Mouse (Mus musculus) MEL (cell line): ENCODE results near the gene Hoxb7. TPM values are rescaled to one million over a fixed set of nuclear protein-coding genes. Genes with fewer than 3 reads are reported as not detected.

ENCODE experiments used
- DNase-seq: peaks from one replicate; pipeline ENCODE4 v3.0.0; 2011; ENCODE audit warnings: low read depth, low spot score
- H3K27ac ChIP-seq: 2 replicates; pipeline ENCODE4 v1.5.1; 2012; ENCODE audit warnings: low read depth, mild to moderate bottlenecking, control low read depth, low read length, moderate library complexity; ENCODE audit not compliant: control insufficient read depth
- H3K27me3 ChIP-seq, 2 experiments: fragments of 150-350 bp in 1 of 2; sonication (generic) in 1 of 2; 2 replicates each; pipeline ENCODE4 v1.6.1; 2012; ENCODE audit warnings: low read length in 2 of 2, mild to moderate bottlenecking in 2 of 2, improper control_type of control experiment in 1 of 2, moderate library complexity in 1 of 2; ENCODE audit not compliant: insufficient read depth in 2 of 2, control insufficient read depth in 1 of 2
- H3K36me3 ChIP-seq, 2 experiments: 2 replicates each; pipeline ENCODE4 v1.6.1; 2012 to 2014; ENCODE audit warnings: low read length in 2 of 2, improper control_type of control experiment in 1 of 2, inconsistent platforms in 1 of 2, mild to moderate bottlenecking in 1 of 2; ENCODE audit not compliant: insufficient read depth in 2 of 2, control insufficient read depth in 1 of 2
- H3K4me1 ChIP-seq, 2 experiments: fragments of 150-350 bp in 1 of 2; sonication (generic) in 1 of 2; 2 replicates each; pipeline ENCODE4 v1.6.1; 2012; ENCODE audit warnings: low read length in 2 of 2, improper control_type of control experiment in 1 of 2, mild to moderate bottlenecking in 1 of 2; ENCODE audit not compliant: insufficient read depth in 2 of 2, control insufficient read depth in 1 of 2
- H3K4me3 ChIP-seq, 2 experiments: fragments of 150-350 bp in 1 of 2; sonication (generic) in 1 of 2; 2 replicates each; pipeline ENCODE4 v1.5.1; 2012; ENCODE audit warnings: low read depth in 2 of 2, low read length in 2 of 2, mild to moderate bottlenecking in 2 of 2, moderate library complexity in 2 of 2, control low read depth in 1 of 2, improper control_type of control experiment in 1 of 2; ENCODE audit not compliant: control insufficient read depth in 1 of 2, insufficient read depth in 1 of 2
- H3K79me2 ChIP-seq: 2 replicates; pipeline ENCODE4 v1.6.1; 2012; ENCODE audit warnings: mild to moderate bottlenecking, low read length, moderate library complexity; ENCODE audit not compliant: control insufficient read depth, poor library complexity, insufficient read depth
- H3K9ac ChIP-seq: 2 replicates; pipeline ENCODE4 v1.6.1; 2012; ENCODE audit warnings: low read depth, mild to moderate bottlenecking, control low read depth, low read length, moderate library complexity; ENCODE audit not compliant: control insufficient read depth, poor library complexity, severe bottlenecking
- H3K9me3 ChIP-seq: fragments of 150-350 bp; sonication (generic); replicated peaks from 2 replicates; pipeline ENCODE4 v1.6.1; 2012; ENCODE audit warnings: mild to moderate bottlenecking, low read length, improper control_type of control experiment, moderate library complexity; ENCODE audit not compliant: insufficient read depth
- BHLHE40 ChIP-seq: IDR thresholded peaks from 2 replicates; pipeline ENCODE4 v1.6.1; 2012; ENCODE audit warnings: low read depth, mild to moderate bottlenecking, inconsistent platforms, low read length, improper control_type of control experiment, borderline replicate concordance
- CHD1 ChIP-seq: IDR thresholded peaks from 2 replicates; pipeline ENCODE4 v1.6.1; 2012; ENCODE audit warnings: low read depth, mild to moderate bottlenecking, inconsistent platforms, low read length, improper control_type of control experiment
- CTCF ChIP-seq, 3 experiments: IDR thresholded peaks in 2 of 3; conservative IDR thresholded peaks in 1 of 3; 2 replicates each; pipeline ENCODE4 v1.5.1; 2011 to 2012; ENCODE audit warnings: low read length in 3 of 3, low read depth in 2 of 3, mild to moderate bottlenecking in 2 of 3, improper control_type of control experiment in 1 of 3, inconsistent platforms in 1 of 3, mixed read lengths in 1 of 3, moderate library complexity in 1 of 3; ENCODE audit not compliant: control insufficient read depth in 1 of 3, insufficient read depth in 1 of 3, poor library complexity in 1 of 3, severe bottlenecking in 1 of 3
- E2F4 ChIP-seq: IDR thresholded peaks from 2 replicates; pipeline ENCODE4 v1.6.1; 2011; ENCODE audit warnings: low read depth, low read length, improper control_type of control experiment, borderline replicate concordance
- EP300 ChIP-seq, 2 experiments: IDR thresholded peaks; 2 replicates each; pipeline ENCODE4 v1.6.1; 2011; ENCODE audit warnings: improper control_type of control experiment in 2 of 2, low read length in 2 of 2, low read depth in 1 of 2, mild to moderate bottlenecking in 1 of 2
- ETS1 ChIP-seq: IDR thresholded peaks from 2 replicates; pipeline ENCODE4 v1.6.1; 2012; ENCODE audit warnings: low read depth, mild to moderate bottlenecking, inconsistent platforms, low read length, improper control_type of control experiment, moderate library complexity
- GABPA ChIP-seq: IDR thresholded peaks from 2 replicates; pipeline ENCODE4 v1.6.1; 2012; ENCODE audit warnings: low read depth, mild to moderate bottlenecking, inconsistent platforms, low read length, improper control_type of control experiment, moderate library complexity
- JUND ChIP-seq: IDR thresholded peaks from 2 replicates; pipeline ENCODE4 v1.6.1; 2011; ENCODE audit warnings: low read depth, mild to moderate bottlenecking, improper control_type of control experiment, low read length
- KAT2A ChIP-seq: conservative IDR thresholded peaks from 2 replicates; pipeline ENCODE4 v1.6.1; 2012; ENCODE audit warnings: low read depth, low read length, improper control_type of control experiment, inconsistent platforms
- MAFK ChIP-seq: IDR thresholded peaks from 2 replicates; pipeline ENCODE4 v1.6.1; 2011; ENCODE audit warnings: low read depth, mild to moderate bottlenecking, low read length, improper control_type of control experiment, borderline replicate concordance
- MAX ChIP-seq: IDR thresholded peaks from 2 replicates; pipeline ENCODE4 v1.6.1; 2011; ENCODE audit warnings: low read length, improper control_type of control experiment
- MAZ ChIP-seq: IDR thresholded peaks from 2 replicates; pipeline ENCODE4 v1.6.1; 2012; ENCODE audit warnings: low read depth, mild to moderate bottlenecking, inconsistent platforms, low read length, improper control_type of control experiment
- MEF2A ChIP-seq: IDR thresholded peaks from 2 replicates; pipeline ENCODE4 v1.6.1; 2014; ENCODE audit warnings: low read depth, mild to moderate bottlenecking, inconsistent platforms, low read length, improper control_type of control experiment; ENCODE audit not compliant: poor library complexity, insufficient replicate concordance, severe bottlenecking; ENCODE audit errors: extremely low read depth
- MXI1 ChIP-seq: IDR thresholded peaks from 2 replicates; pipeline ENCODE4 v1.6.1; 2011; ENCODE audit warnings: mild to moderate bottlenecking, low read depth, low read length, improper control_type of control experiment
- MYC ChIP-seq: IDR thresholded peaks from 2 replicates; pipeline ENCODE4 v1.6.1; 2011; ENCODE audit warnings: low read depth, mild to moderate bottlenecking, low read length, improper control_type of control experiment, moderate library complexity
- NELFE ChIP-seq: IDR thresholded peaks from 2 replicates; pipeline ENCODE4 v1.6.1; 2011; ENCODE audit warnings: low read depth, low read length, improper control_type of control experiment
- NRF1 ChIP-seq: IDR thresholded peaks from 2 replicates; pipeline ENCODE4 v1.6.1; 2014; ENCODE audit warnings: low read depth, mild to moderate bottlenecking, inconsistent platforms, low read length, improper control_type of control experiment, moderate library complexity; ENCODE audit not compliant: poor library complexity, insufficient read depth, severe bottlenecking
- POLR2A ChIP-seq, 2 experiments: IDR thresholded peaks; 2 replicates each; pipeline ENCODE4 v1.6.1; 2011 to 2012; ENCODE audit warnings: low read length in 2 of 2, mild to moderate bottlenecking in 2 of 2, control low read depth in 1 of 2, improper control_type of control experiment in 1 of 2, low read depth in 1 of 2, moderate library complexity in 1 of 2; ENCODE audit not compliant: control insufficient read depth in 1 of 2, insufficient read depth in 1 of 2, poor library complexity in 1 of 2
- RCOR1 ChIP-seq: IDR thresholded peaks from 2 replicates; pipeline ENCODE4 v1.6.1; 2012; ENCODE audit warnings: low read depth, mild to moderate bottlenecking, inconsistent platforms, low read length, improper control_type of control experiment
- TAL1 ChIP-seq: IDR thresholded peaks from 2 replicates; pipeline ENCODE4 v1.6.1; 2012; ENCODE audit warnings: mild to moderate bottlenecking, inconsistent platforms, low read length, moderate library complexity, mixed read lengths
- UBTF ChIP-seq: IDR thresholded peaks from 2 replicates; pipeline ENCODE4 v1.6.1; 2012; ENCODE audit warnings: low read depth, mild to moderate bottlenecking, inconsistent platforms, low read length, improper control_type of control experiment, moderate library complexity, borderline replicate concordance; ENCODE audit not compliant: insufficient read depth
- ZC3H11A ChIP-seq: IDR thresholded peaks from 2 replicates; pipeline ENCODE4 v1.6.1; 2012; ENCODE audit warnings: low read depth, mild to moderate bottlenecking, inconsistent platforms, low read length, improper control_type of control experiment
- ZKSCAN1 ChIP-seq: IDR thresholded peaks from 2 replicates; pipeline ENCODE4 v1.6.1; 2012; ENCODE audit warnings: low read depth, mild to moderate bottlenecking, inconsistent platforms, low read length, improper control_type of control experiment, moderate library complexity
- ZMIZ1 ChIP-seq: IDR thresholded peaks from 2 replicates; pipeline ENCODE4 v1.6.1; 2012; ENCODE audit warnings: low read depth, mild to moderate bottlenecking, inconsistent platforms, low read length, improper control_type of control experiment, moderate library complexity
- polyA plus RNA-seq, 2 experiments: library from polyadenylated mRNA; stranded (reverse) in 1 of 2; unstranded in 1 of 2; fragments of >175 nt in 1 of 2; fragments of >200 nt in 1 of 2; gene quantifications; 2 replicates each; pipeline versions ENCODE4 v1.2.1 to v1.2.4; 2012; ENCODE audit warnings: low replicate concordance in 2 of 2, low read depth in 1 of 2; ENCODE audit not compliant: insufficient read length in 2 of 2, insufficient read depth in 1 of 2, missing spikeins in 1 of 2
- total RNA-seq: library from RNA; depleted of rRNA; stranded (reverse); fragments of 300-350 nt; gene quantifications from 2 replicates; pipeline ENCODE4 v1.2.3, GENCODE M21; 2012

The Hoxb7 gene
- total and polyA plus RNA-seq, 3 experiments = not detected

DNA sequence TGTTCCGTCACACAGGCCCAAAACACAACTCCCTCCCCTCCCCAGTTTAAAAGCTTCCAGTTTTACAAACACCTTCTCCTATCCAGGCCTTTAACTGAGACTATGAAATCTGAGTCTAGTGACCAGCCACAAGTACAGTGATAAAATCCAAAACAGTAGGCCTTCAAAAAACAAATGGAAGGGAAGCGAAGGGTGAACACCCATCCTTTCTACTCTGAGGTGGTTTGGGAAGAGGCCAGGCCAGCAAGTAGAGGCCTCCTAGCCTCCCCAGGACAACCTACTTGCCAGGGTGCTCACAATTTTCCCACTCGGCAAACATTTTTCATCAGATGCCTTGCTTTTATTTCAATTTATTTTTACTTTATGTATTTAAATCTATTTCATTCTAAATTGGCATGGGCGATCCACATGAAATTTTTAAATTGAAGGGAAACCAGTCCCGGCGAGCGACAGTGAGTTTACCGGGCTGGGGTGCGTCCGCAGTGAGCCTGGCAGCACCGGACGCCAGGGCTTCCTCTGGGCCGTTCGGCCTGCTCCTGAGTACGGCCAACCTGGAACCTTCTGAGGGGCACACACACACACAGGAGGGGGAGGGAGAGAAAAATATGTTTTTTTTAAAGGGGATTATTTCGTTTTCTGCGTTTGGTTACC, 4.4 kb downstream of the Hoxb7 start:
- TF ChIP-seq ETS1 (no peak), GABPA (no peak), JUND (no peak), ZKSCAN1 (no peak), TAL1 (no peak), ZMIZ1 (no peak), CHD1 (no peak), POLR2A (IDR thresholded peaks at IDR 0.05; ENCODE audit: control insufficient read depth in 1 of 2, insufficient read depth in 1 of 2, low read depth in 1 of 2, low read length in 2 of 2, poor library complexity in 1 of 2) (no peak), KAT2A (no peak), RCOR1 (no peak), UBTF (no peak), NRF1 (no peak), ZC3H11A (no peak), MAFK (no peak), MXI1 (no peak), MAZ (no peak), MYC (no peak)
- 0 out of 4 replicates have a peak, but pooled peaks cover 0 to 4% of the 10 kb centered on the region in 2 experiments for H3K4me1 ChIP-seq
- H3K9me3 ChIP-seq = no peaks in the 10 kb centered on the region

DNA sequence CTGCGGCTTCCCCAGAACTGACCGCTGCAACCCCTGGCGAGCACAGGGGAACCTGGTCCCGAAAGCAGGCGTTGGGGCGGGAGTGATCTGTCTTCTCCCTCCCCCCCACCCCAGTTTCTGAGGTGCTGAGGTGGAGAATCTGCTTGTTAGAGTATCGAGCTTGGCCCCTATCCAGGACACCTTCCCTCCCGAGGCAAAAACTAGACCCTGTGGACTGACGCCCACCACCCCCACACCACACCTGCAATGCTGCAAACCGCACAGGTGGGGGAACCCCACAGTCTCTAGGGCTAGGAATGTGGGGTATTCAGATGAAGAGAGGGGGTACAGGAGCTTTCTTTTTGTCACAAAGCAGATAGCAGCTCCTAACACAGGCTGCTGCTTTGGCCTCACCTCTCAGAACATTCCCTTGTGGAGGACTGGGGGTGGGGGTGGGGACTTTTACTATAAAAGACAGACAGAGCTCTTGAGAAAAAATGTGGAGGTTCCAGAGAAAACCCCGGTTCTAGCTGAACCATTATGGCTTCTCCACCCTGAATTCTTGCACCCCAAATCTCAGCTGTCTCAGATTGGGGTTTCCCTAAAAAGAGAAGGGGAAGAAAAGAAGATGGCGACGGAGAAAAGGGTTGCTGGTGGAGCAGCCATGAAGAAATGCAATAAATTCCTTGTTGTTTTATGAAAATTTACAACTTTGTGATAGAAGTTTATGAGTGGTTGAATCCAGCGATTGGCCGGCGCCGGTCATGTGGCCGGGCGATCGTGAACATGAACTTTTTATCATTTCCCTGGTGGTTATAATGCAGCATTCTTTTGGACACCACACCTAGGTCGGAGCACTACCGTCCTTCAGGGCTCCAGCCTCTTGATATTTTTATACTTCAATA, 5.5 kb downstream of the Hoxb7 start, which contains the start of gene Hoxb6:
Gene Hoxb6, plus strand, starts transcription at position 796 of the 884 bp plus-strand sequence.
- peaks cover 13 to 16% of the 10 kb centered on the region in 2 experiments for H3K27me3 ChIP-seq
- DNase-seq = no peak
- H3K9ac ChIP-seq = no peak within 1 kb of the TSS
- H3K4me1 ChIP-seq = 0 out of 4 replicates have a peak, but pooled peaks cover 0 to 4% of the 10 kb centered on the region in 2 experiments
- no peaks in the 10 kb centered on the region for H3K36me3 ChIP-seq
- H3K9me3 ChIP-seq = no peaks in the 10 kb centered on the region
- H3K79me2 ChIP-seq = no peaks in the 10 kb centered on the region
- H3K4me3 ChIP-seq = no peak within 1 kb of the TSS
- no peak within 1 kb of the TSS for H3K27ac ChIP-seq
- no peak for TF ChIP-seq NELFE
- TF ChIP-seq MAZ = no peak
- no peak for TF ChIP-seq JUND
- no peak for TF ChIP-seq KAT2A
- TF ChIP-seq E2F4 = no peak
- TF ChIP-seq MAX = no peak
- TF ChIP-seq MEF2A = no peak
- no peak for TF ChIP-seq EP300 (IDR thresholded peaks at IDR 0.05; ENCODE audit: low read depth in 1 of 2, low read length in 2 of 2)
- no peak for TF ChIP-seq CTCF (IDR thresholded peaks at IDR 0.05 in 2 of 3, conservative IDR thresholded peaks at IDR 0.05 in 1 of 3; ENCODE audit: control insufficient read depth in 1 of 3, insufficient read depth in 1 of 3, low read depth in 2 of 3, low read length in 3 of 3, poor library complexity in 1 of 3, severe bottlenecking in 1 of 3)
- TF ChIP-seq BHLHE40 = no peak

More for the DNA sequence above, 4.4 kb downstream of the Hoxb7 start:
- Histone ChIP-seq H3K9ac (no peak overlapping the region), H3K36me3 (no peaks in the 10 kb centered on the region), H3K27me3 (peaks cover 9% of the 10 kb centered on the region in 2 experiments), H3K4me3 (no peak overlapping the region), H3K79me2 (no peaks in the 10 kb centered on the region), H3K27ac (no peak overlapping the region)
- no peak for DNase-seq
